Mouse (Mus musculus) olfactory bulb, adult 2 months (tissue): ENCODE results near the gene Lpin1. TPM values are rescaled to one million over a fixed set of nuclear protein-coding genes. Genes with fewer than 3 reads are reported as not detected.
A peak's percentile ranks its signal among the peaks of the same experiment; 100 is the strongest.

Source experiments
- H3K27ac ChIP-seq: fragments of 200-500 bp; 2 replicates; pipeline ENCODE4 v1.5.1; 2012; ENCODE audit warnings: low read depth, low read length; ENCODE audit not compliant: insufficient read depth
- H3K4me1 ChIP-seq: fragments of 200-500 bp; 2 replicates; pipeline ENCODE4 v1.6.1; 2012; ENCODE audit warnings: low read length; ENCODE audit not compliant: control insufficient read depth, insufficient read depth
- H3K4me3 ChIP-seq: fragments of 200-500 bp; 2 replicates; pipeline ENCODE4 v1.5.1; 2012; ENCODE audit warnings: mild to moderate bottlenecking, low read depth, low read length, moderate library complexity; ENCODE audit not compliant: insufficient read depth
- CTCF ChIP-seq: fragments of 200-500 bp; IDR thresholded peaks from 2 replicates; pipeline ENCODE4 v1.5.1; 2012; ENCODE audit warnings: low read depth, mild to moderate bottlenecking, low read length, moderate library complexity; ENCODE audit not compliant: insufficient read depth
- POLR2A ChIP-seq: fragments of 200-500 bp; IDR thresholded peaks from 2 replicates; pipeline ENCODE4 v1.6.1; 2012; ENCODE audit warnings: mild to moderate bottlenecking, low read depth, low read length, moderate library complexity; ENCODE audit not compliant: insufficient read depth
- WGBS: fragments of 180-500 bp; shearing (Covaris S2); methylation state at CpG from one replicate; pipeline ENCODE4 v1.1.7; 2018; 5-methylcytosine and 5-hydroxymethylcytosine counted together
- polyA plus RNA-seq: library from polyadenylated mRNA; stranded (reverse); fragments of >200 nt; gene quantifications from 2 replicates; pipeline ENCODE4 v1.2.4, GENCODE M21; 2012; ENCODE audit warnings: low replicate concordance; ENCODE audit not compliant: missing spikeins, insufficient read depth, insufficient read length

Lpin1 gene
- polyA plus RNA-seq, 1 experiment, result not detected

DNA sequence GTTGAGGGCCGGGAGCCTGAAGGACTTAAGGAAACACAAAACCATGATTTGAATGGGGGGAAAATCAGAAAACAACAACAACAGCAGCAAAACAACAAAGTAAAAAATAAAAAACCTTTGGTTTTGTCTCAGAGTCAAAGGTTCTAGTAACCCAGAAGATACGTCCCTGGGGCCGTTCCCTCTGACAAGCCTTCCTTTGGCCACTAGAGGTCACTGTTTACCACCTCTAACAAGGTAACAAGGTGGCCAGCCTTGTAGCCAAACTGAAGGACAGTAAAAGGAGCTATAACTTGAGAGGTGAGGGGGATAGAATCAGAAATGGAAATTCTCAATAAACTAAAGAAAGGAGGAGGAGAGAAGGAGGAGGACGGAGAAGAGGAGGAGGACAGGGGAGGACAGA lies 42.3 kb downstream of the Lpin1 start:
- TF ChIP-seq POLR2A (no peak), CTCF (no peak)
- Histone ChIP-seq H3K4me3 (no peak overlapping the region), H3K27ac (no peak overlapping the region), H3K4me1 (no peaks in the 10 kb centered on the region)
- 33% methylated on average over 4 of the region's 4 CpGs for WGBS

DNA sequence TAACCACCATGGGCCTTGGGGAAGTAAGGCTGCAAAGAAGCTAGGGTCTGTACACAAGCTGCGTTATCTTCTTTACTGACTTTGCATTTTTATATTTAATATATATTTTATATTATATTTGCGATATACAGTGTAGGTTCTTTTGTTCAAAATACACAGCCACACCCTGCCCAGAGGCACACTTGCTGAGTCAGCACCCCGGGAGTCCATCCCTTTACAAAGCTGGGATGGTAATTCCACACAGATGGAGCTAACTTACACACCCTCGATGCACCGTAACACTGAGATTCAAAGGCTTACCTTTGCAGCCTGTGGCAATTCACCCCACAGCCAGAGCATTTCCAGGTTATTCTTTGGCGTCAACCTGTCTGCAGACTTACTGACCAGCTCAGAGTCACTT lies 42.7 kb downstream of the Lpin1 start:
- Histone ChIP-seq H3K4me3 (no peak overlapping the region), H3K27ac (no peak overlapping the region), H3K4me1 (no peaks in the 10 kb centered on the region)
- 86% methylated on average over 6 of the region's 6 CpGs for WGBS
- TF ChIP-seq CTCF, result no peak
- TF ChIP-seq POLR2A, result no peak

GRCm38 (mm10) chr12:16563427-16563826 lies 47.3 kb downstream of the Lpin1 start:
- Histone ChIP-seq H3K4me3 (no peak overlapping the region), H3K4me1 (no peaks in the 10 kb centered on the region), H3K27ac (no peak overlapping the region)
- WGBS, result 70% methylated on average over 9 of the region's 9 CpGs
- TF ChIP-seq CTCF (0 out of 2 replicates have a peak, but pooled peaks have one; percentile 30), POLR2A (no peak)

GRCm38 (mm10) chr12:16562647-16563046 lies 48.1 kb downstream of the Lpin1 start:
- TF ChIP-seq CTCF, result no peak
- no peak for TF ChIP-seq POLR2A
- Histone ChIP-seq H3K4me1 (no peaks in the 10 kb centered on the region), H3K4me3 (no peak overlapping the region), H3K27ac (no peak overlapping the region)
- WGBS, result 84% methylated on average over 10 of the region's 10 CpGs

GRCm38 (mm10) chr12:16562181-16562580 lies 48.6 kb downstream of the Lpin1 start:
- TF ChIP-seq POLR2A (no peak), CTCF (no peak)
- no peak overlapping the region for H3K27ac ChIP-seq
- no peak overlapping the region for H3K4me3 ChIP-seq
- 82% methylated on average over 8 of the region's 8 CpGs for WGBS
- H3K4me1 ChIP-seq, result no peaks in the 10 kb centered on the region

DNA sequence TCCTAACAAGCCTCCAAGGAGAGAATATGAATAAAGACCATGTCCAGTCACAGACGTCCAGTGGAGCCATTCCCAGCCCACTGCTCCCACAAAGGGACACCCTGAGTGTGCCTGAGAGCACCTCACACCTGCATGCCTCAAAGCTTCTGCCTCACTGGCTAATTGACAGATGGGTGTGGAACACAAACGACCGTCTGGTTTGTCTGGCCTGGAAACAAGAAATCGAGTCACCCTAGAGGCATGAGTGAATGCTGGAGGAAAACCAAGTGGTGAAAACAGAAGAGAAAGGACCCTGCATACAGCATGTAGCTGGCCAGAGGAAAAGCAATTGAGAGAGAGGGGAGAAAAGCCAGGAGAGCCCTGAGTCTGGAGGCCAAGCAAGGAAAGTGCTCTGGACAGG lies 53.5 kb downstream of the Lpin1 start:
- 36% methylated on average over 4 of the region's 4 CpGs for WGBS

GRCm38 (mm10) chr12:16554171-16554570 lies 56.6 kb downstream of the Lpin1 start:
- Histone ChIP-seq H3K27ac (no peak overlapping the region), H3K4me3 (no peak overlapping the region), H3K4me1 (peaks cover 12% of the 10 kb centered on the region)
- TF ChIP-seq POLR2A (no peak), CTCF (no peak)
- WGBS, result 78% methylated on average over 8 of the region's 8 CpGs

More for the DNA sequence above, 53.5 kb downstream of the Lpin1 start:
- Histone ChIP-seq H3K27ac (no peak overlapping the region), H3K4me1 (0 out of 2 replicates have a peak, but pooled peaks cover 2% of the 10 kb centered on the region), H3K4me3 (no peak overlapping the region)
- TF ChIP-seq CTCF, result no peak
- no peak for TF ChIP-seq POLR2A

DNA sequence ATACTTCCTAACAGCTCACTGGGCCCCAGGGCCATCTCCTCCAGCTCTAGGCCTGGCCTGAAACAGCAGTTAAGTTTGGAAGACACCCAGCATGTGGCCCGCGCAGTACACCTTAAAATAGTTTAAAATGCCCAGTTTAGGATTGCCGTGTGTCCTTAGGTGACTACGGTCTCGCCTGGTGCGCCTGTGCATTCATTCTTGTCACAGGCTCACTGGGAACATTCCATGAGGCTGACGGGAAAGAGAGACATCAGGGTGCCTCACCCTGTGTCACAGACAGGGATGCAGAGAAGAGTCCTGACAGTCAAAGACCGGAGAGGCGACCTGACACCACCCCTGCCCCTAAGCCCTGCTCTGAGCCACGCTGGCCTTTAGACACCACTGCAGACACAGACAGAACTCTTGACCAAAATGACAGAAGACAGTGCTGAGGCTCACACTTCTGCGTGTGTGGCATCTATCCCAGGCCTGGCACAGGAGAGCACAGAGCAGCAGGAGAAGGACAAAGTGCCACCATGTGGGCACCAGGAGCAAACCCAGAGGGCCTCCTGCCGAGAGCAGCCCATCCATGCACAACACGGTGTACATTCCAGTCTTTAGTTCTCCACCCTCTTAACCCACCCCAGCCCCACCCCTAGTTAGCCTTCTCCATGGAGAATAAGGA lies 58.5 kb downstream of the Lpin1 start:
- H3K27ac ChIP-seq, result no peak overlapping the region
- no peak overlapping the region for H3K4me3 ChIP-seq
- WGBS, result 90% methylated on average over 13 of the region's 13 CpGs
- TF ChIP-seq CTCF, result no peak
- TF ChIP-seq POLR2A, result no peak
- peaks cover 12% of the 10 kb centered on the region for H3K4me1 ChIP-seq

DNA sequence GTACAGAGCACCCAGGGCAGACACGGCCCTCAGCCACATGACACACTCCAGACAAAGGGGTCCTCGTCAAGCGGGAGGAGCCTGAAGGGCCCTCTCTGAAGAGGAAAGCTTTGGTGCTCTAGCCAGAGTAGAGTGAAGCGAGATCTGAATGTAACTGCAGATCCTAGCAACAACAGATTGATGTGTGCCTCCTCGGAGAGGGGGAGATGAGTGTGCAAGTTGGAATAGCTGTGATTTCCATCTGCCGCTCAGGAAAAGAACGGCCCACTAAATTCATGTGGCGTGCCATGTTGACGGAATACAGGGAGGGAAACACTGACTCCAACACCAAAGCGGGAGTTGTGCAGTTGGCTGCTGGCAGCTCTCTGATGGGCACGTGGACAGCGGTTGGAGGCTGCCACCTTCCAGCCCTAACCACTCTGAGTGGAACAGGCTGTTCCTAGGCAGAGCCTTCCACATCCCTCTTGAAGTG lies 59.7 kb downstream of the Lpin1 start:
- 43% methylated on average over 12 of the region's 12 CpGs for WGBS
- H3K4me3 ChIP-seq, result no peak overlapping the region
- TF ChIP-seq CTCF (no peak), POLR2A (no peak)
- H3K27ac ChIP-seq, result no peak overlapping the region
- H3K4me1 ChIP-seq, result peaks cover 12% of the 10 kb centered on the region
